Mouse (Mus musculus): ENCODE data around the gene Cdh22. TPM values are rescaled to one million over a fixed set of nuclear protein-coding genes. Genes with fewer than 3 reads are reported as not detected.

Gene Cdh22
- total RNA-seq, 2 experiments from 2014 or later = 0.79 to 1.9 TPM

- DNase-seq = no peak
Measured at GRCm38 (mm10) chr2:165081257-165081656, 153.4 kb downstream of the Cdh22 start.

- DNase-seq = peak; percentile 55 to 64
Measured at GRCm38 (mm10) chr2:165080657-165081056, 154.0 kb downstream of the Cdh22 start.

GRCm38 (mm10) chr2:165078605-165079004, 156.0 kb downstream of the Cdh22 start:
- DNase-seq = peak; percentile 45 to 73

GRCm38 (mm10) chr2:165078045-165078444, 156.6 kb downstream of the Cdh22 start:
- no peak for DNase-seq

GRCm38 (mm10) chr2:165077055-165077454, 157.6 kb downstream of the Cdh22 start:
- DNase-seq = no peak

GRCm38 (mm10) chr2:165074937-165075336, 159.7 kb downstream of the Cdh22 start:
- peak; percentile 82 to 85 for DNase-seq

- no peak for DNase-seq
Measured at GRCm38 (mm10) chr2:165074081-165074884, 160.4 kb downstream of the Cdh22 start.

GRCm38 (mm10) chr2:165073381-165073781, 161.3 kb downstream of the Cdh22 start:
- no peak for DNase-seq

GRCm38 (mm10) chr2:165070096-165070816, 164.4 kb downstream of the Cdh22 start:
- DNase-seq = peak; percentile 72 to 77

GRCm38 (mm10) chr2:165068806-165069205, 165.8 kb downstream of the Cdh22 start:
- no peak for DNase-seq

GRCm38 (mm10) chr2:165064489-165064888, 170.2 kb downstream of the Cdh22 start:
- no peak for DNase-seq

GRCm38 (mm10) chr2:165061638-165062433, 172.8 kb downstream of the Cdh22 start:
- DNase-seq = no peak

Other genes with a start within 250 kb of the Cdh22 start
- gene Ncoa5, start 200.0 kb downstream of the Cdh22 start, total RNA-seq (2021) = 10 to 100 TPM; 28.9 to 36.0 TPM
- gene Cd40, start 179.2 kb downstream of the Cdh22 start, total RNA-seq (2021) = 1 to 10 TPM; 1.7 TPM
- not detected for gene 1700025C18Rik, start 144.1 kb downstream of the Cdh22 start, total RNA-seq (2021)
- 10 to 100 TPM; 44.4 to 59.5 TPM for gene Slc35c2, start 53.0 kb upstream of the Cdh22 start, total RNA-seq (2021)
- 10 to 100 TPM; 25.8 to 27.9 TPM for gene Elmo2, start 91.6 kb upstream of the Cdh22 start, total RNA-seq (2021)
- not detected for gene Zfp663, start 133.9 kb upstream of the Cdh22 start, total RNA-seq (2021)
- gene Zfp334, start 153.4 kb upstream of the Cdh22 start, total RNA-seq (2021) = 1 to 10 TPM; 4.0 to 6.1 TPM
- gene Ocstamp, start 165.6 kb upstream of the Cdh22 start, total RNA-seq (2021) = under 1 TPM in 1 of 2 experiments, not detected in 1; 0.26 TPM
- gene Slc13a3, start 238.4 kb upstream of the Cdh22 start, total RNA-seq (2021) = 1 to 10 TPM in 1 of 2 experiments, under 1 TPM in 1; 0.72 to 1.3 TPM